Mouse (Mus musculus) left cerebral cortex, adult 11 months (tissue): ENCODE data around the gene Dnal4.

ENCODE experiments used
- DNase-seq: peaks from one replicate; pipeline ENCODE4 v3.0.0; 2022; ENCODE audit warnings: low spot score

Dnal4 gene

DNA sequence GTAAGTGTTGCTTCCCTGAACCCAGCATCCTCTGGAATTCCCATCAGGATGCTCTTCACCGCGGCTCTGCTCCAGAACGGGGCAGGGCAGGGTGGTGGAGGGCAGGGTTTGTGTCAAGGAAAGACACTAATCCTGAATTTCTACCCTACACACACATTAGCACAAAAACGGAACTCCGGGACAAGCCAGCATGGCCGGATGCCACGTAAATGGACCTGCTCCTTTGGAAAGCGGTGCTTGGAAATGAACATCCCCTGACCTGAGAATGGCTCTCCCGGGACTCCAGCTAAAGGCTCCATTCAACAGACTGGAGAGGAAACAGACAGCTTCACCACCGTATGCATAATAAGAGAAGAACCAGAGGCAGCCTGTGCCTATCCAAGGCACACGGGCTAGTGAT is 23.1 kb upstream of the Dnal4 start:
- DNase-seq: no peak

- DNase-seq: no peak
Observed at GRCm38 (mm10) chr15:79798591-79798990, 20.9 kb upstream of the Dnal4 start.

GRCm38 (mm10) chr15:79797680-79798079 is 20.0 kb upstream of the Dnal4 start:
- no peak for DNase-seq

- no peak for DNase-seq
Observed at GRCm38 (mm10) chr15:79797096-79797495, 19.4 kb upstream of the Dnal4 start.

- DNase-seq: no peak
Observed at GRCm38 (mm10) chr15:79796256-79796655, 18.6 kb upstream of the Dnal4 start.

GRCm38 (mm10) chr15:79794173-79794572 is 16.5 kb upstream of the Dnal4 start:
- DNase-seq: no peak

GRCm38 (mm10) chr15:79793076-79793475 is 15.4 kb upstream of the Dnal4 start:
- no peak for DNase-seq

GRCm38 (mm10) chr15:79792455-79792854 is 14.8 kb upstream of the Dnal4 start:
- DNase-seq: no peak

- DNase-seq: no peak
Observed at GRCm38 (mm10) chr15:79791502-79791901, 13.9 kb upstream of the Dnal4 start.

DNA sequence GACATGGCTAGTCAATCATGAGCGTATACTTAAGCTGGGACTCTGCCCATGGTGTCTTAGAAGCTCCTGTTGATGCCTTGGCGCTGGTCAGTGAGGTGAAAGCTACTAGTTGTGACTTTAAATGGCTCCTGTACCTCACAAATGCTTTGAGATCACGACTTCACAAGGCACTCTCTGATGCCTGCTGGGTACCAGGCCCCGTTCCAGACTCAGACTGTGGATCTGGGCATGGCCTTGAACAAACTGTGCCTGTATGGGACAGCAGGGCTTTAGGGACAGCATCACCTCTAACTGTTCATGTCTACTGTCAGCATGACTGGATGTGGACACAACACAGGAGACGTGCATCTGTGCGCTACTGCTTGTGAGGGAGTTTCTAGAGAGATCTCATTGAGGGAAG is 13.3 kb upstream of the Dnal4 start:
- no peak for DNase-seq

- no peak for DNase-seq
Observed at GRCm38 (mm10) chr15:79790111-79790510, 12.5 kb upstream of the Dnal4 start.

GRCm38 (mm10) chr15:79787815-79788214 is 10.2 kb upstream of the Dnal4 start:
- no peak for DNase-seq

DNA sequence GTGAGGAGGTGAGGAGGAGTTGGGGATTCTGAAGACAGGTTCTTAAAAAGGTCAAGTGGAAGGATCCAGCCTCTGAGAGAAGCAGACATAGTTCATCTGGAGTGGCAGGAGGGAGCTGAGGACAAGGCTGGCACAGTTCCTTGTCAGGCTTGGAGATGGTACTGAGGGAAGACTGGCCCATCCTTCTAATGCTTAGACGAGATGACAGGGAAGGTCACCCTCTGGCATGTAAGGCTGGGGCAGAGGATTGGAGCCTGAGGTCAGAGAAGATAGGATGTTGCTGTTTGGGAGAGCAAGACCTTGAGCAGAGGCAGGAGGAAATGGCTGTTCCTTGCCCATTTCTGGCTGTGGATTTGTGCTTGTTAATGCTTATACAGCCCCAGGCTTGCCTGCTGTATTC is 7.4 kb upstream of the Dnal4 start:
- no peak for DNase-seq

DNA sequence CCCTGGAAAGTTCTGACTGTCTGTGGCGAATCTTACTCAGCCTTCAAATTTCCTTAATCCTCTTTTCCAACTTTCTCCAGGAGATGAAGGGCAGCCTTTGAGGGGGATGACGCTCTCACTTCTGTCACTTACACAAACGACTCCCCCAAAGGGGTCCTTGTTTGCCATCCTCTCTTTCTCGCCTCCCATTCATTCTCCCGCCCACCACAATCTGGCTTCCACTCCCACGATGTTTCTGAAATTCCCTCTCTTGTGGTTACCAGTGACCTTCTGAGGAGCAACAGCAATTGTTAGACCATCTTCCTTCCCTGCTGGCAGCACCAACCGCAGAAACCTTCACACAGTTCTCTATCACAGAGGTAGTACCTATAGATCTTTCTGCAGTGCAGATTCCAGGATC is 2.0 kb downstream of the Dnal4 start:
- DNase-seq: no peak

DNA sequence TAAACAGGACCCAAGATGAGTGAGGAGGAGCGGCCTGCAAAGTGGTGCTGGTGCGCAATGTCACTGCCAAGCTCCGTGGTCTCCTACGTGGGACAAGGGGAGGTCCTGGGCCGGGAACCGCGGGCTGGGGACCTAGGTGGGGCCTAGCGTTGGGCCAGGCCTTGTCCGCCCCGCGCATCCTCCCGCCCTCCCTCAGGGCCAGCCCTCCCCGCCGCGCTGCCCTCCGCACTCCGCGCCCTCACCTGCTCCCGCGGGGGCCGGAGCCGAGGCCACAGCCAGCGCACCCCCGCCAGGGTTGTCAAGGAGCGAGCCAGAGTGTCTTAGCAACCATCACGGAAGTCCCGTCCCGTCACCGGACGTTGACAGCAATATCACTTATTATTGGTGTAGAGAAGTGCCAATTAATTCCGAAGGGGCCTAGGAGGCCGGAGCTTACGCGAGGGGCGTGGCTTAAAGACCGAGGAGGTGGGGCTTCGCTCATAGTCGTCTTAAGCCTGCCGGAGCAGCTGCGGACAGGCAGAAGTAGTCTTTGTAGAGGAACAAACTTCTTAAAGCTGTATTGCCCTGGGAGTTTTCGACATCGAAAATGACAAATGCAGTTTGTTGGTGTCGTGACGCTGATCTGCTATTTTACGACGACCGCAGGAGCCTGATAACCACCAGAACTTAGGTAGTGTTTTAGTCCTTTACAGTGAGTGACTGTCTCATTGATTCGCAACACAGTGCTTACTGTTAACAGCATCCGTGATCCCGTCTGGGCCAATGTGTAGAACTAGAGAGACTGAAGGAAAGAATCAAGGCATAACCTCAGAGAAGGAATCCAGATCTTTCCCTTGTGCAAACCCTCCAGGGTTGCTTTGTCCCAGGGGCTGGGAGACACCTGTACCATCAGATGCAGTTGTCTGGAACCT is 3.3 kb downstream of the Dnal4 start:
- DNase-seq: peak; percentile 96

DNA sequence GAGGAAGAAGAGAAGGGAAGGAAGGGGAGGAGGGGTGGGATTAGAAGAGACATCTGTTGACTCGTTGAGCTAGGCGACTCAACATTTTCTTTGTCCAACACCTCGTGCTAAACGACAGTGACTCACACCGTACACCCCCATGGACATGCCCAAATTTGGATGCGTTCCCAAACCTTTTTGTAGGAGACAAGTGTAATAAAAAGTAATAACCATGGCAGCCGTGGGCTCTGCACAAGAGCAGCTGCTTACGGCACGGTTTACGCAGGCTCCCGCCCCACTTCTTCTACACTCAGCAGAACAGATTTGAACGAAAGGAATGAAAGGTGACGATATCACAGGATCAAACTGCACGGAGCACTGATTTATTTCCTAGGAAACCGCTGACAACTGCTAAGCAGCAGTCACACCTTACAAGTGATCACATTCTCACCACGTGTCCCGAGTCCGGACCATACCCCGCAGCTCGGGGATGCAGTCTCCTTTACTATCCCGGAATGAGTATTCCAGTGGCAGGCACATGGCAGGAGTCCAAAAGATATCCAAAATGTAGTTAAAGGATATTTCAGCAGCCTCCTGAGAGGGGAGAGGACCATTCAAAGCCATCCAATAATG is 6.9 kb downstream of the Dnal4 start:
- DNase-seq: no peak

GRCm38 (mm10) chr15:79768302-79768701 is 9.3 kb downstream of the Dnal4 start:
- no peak for DNase-seq

- DNase-seq: no peak
Observed at GRCm38 (mm10) chr15:79767327-79767961, 10.2 kb downstream of the Dnal4 start.

- no peak for DNase-seq
Observed at GRCm38 (mm10) chr15:79766586-79767071, 11.0 kb downstream of the Dnal4 start.

DNA sequence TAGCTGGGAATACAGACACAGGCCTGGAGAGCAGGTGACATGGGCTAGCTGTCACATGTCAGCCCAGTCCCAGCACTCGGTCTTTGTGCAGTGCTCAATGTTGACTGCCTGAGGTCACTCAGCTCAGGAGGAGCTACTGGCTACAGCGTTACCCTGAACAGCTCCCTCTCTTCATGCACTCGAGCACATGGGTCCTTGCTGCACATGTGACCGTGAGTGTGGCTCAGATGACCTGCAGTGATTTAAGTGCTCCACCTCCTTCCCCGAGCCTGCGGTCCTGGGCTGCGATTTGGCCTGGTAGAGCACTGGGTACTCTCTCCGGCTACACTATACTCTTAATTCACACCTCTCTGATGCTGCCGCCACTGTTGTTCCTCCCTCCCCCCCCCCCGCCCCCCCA is 11.5 kb downstream of the Dnal4 start:
- DNase-seq: no peak

DNA sequence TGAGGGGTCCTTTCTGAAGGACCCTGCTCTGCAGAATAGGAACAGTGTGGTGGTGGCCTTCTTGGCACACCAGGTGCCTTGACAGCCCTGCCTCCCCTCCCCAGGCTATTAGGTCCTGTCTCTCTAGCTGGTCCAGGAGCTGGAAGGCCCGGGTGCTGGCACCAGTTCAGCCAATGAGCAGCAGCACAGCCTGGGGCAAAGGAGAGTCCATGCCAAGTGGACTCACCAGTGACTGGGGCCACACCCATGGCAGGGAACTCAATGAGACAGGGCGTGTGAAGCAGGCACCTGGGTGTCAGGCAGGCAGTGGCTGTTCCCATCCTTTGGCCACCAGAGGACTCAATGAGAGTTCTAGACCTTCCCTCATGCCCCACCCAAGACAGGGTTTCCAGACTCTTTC is 12.3 kb downstream of the Dnal4 start:
- no peak for DNase-seq

GRCm38 (mm10) chr15:79764539-79765267 is 12.9 kb downstream of the Dnal4 start:
- DNase-seq: peak; percentile 61
